Mouse (Mus musculus) R1 (cell line): ENCODE results near the gene Exoc3l4.
A peak's percentile ranks its signal among the peaks of the same experiment; 100 is the strongest.

Source experiments
- DNase-seq: peaks from one replicate; pipeline ENCODE4 v3.0.0-alpha.2; 2018; ENCODE audit warnings: low read depth, low spot score

Exoc3l4 gene

GRCm38 (mm10) chr12:111416921-111417779 lies at the start of gene Exoc3l4:
Gene Exoc3l4 (plus strand): TSS chr12:111417017.
- peak; percentile 37 for DNase-seq

- peak; percentile 41 for DNase-seq
These were observed 49.8 kb upstream of the Exoc3l4 start for GRCm38 (mm10) chr12:111367065-111367464.

DNA sequence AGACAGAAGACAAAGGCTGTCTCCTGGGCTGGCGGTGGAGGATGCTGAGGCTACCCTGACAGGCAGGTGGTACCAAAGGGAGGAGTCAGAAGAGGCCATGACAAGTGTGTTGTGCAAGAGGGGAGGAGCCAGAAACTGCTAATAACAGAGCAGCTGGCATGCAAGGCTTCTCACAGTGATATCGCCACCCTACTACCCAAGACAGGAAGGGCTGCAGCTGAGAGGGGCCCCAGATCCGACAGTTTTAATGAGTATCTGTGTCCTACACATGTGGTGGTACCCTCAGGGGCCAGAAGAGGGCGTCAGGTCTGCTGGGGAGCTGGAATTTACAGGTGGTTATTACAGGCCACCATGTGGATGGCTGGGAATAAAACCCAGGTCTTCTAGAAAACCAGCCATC lies 46.6 kb upstream of the Exoc3l4 start:
- peak; percentile 80 for DNase-seq

DNA sequence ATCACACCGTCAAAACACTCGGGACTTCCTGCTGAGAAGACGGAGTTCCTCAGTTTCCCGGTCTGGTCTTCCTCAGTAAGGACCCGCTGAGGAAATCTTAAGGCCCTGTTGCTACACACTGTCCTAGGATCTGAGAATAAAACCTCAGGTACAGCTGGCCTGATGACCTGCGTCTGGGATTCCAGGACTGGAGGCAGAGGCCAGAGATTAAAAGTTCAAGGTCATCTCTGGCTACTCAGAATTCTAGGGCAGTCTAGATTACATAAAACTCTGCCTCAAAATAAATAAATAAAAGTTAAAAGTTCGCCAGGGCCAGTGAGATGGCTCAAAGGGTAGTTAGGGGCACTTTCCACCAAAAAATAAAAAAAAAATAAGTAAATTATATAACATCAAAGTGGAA lies 44.9 kb upstream of the Exoc3l4 start:
- no peak for DNase-seq

- no peak for DNase-seq
These were observed 43.4 kb upstream of the Exoc3l4 start for GRCm38 (mm10) chr12:111373411-111373810.

GRCm38 (mm10) chr12:111374727-111375126 lies 42.1 kb upstream of the Exoc3l4 start:
- no peak for DNase-seq

DNA sequence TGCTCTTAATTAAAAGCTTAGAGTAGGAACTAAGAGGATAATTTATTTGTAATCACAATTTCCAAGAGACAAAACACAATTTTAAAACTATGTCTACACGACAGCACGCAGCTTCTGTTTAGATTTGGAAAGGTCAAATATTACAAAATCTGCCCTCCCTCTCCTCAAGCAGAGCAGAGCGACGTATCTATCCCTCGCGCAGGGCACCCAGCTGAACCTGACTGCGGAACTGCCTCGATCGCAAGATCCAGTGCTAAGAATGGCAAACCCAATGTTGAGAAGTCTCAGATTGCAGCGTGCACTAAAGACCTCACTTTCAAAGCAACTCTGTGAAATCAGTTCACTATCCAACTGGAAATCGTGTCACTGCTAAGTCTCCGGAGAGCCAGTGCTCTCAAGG lies 41.3 kb upstream of the Exoc3l4 start:
- DNase-seq, result no peak

- DNase-seq, result no peak
These were observed 40.8 kb upstream of the Exoc3l4 start for GRCm38 (mm10) chr12:111376053-111376452.

- peak; percentile 45 for DNase-seq
These were observed 39.9 kb upstream of the Exoc3l4 start for GRCm38 (mm10) chr12:111376826-111377331.

- DNase-seq, result peak; percentile 88
These were observed 39.3 kb upstream of the Exoc3l4 start, which contains the start of gene Cdc42bpb for GRCm38 (mm10) chr12:111377376-111377973. Gene Cdc42bpb (minus strand): TSS chr12:111377718.

- DNase-seq, result peak; percentile 76
These were observed 38.8 kb upstream of the Exoc3l4 start for GRCm38 (mm10) chr12:111377986-111378490.

DNA sequence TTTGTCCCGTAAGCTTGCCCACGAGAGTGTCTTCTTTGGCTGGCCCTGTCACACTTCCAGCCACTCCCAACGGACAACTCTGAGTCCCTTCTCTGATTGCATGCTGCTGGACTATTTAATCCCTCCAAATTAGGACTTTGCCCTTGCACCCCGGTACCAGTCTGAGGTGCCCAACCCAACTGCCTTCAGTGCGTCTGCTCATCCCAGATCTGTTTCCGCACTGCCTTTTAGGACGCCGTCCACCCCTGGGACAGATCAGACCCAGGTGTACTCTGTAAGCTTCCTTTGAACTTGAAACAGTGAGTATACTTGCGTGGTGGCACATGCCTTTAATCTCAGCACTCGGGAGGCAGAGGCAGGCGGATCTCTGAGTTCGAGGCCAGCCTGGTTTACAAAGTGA lies 38.0 kb upstream of the Exoc3l4 start:
- DNase-seq, result no peak

DNA sequence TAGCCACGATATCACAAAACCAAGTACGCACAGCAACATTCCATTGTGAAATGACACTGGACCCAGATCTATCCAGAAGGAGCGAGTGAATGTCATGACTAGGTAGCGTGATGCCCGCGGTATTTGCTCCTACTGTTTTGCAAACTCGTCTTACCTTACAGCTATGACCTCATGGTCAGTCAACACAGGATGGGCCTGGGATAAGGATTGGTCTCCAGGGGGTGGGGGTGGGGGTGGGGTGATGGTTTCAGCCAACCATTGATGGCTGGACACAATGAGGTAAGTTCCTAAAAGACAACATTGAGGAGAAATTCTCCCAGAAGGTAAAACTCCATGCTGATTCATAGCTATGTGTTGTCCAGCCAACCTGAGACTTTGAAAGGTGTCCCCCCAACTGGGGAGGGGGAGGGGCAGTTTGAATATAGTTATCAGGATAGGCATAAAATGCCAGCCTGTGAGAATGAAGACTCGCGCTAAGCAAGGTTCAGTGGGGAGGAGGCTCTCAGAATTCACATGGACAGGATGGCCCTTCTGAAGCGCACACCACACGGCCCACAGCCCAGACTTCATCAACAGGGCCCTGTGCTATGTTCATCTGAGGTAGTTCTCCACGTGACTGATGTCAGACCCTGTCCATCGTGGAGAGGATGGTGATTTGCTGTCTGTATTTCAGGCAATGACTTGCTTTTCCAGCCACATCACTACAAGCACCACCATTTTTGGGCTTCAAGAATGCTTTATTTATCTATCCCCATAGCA lies 30.8 kb upstream of the Exoc3l4 start:
- DNase-seq, result no peak

GRCm38 (mm10) chr12:111386642-111387120 lies 30.1 kb upstream of the Exoc3l4 start:
- no peak for DNase-seq

DNA sequence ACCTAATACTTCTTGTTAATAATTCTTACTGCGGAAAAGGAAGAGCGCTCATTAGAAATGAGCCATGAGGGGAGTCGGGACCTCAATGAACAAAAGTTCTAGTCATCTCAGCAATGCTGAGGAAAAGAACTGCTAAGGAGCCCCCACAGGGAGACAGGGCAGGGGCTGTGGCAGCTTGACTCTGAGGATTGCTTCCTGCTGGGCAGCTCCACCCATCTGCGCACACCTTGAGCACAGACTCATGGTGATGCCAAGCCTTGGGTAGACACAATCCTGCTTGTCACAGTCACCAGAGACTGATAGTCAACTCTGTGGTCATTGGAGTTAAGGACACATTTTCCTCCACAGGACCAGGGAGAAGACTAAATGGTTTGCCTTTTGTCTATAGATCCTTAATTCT lies 29.7 kb upstream of the Exoc3l4 start:
- DNase-seq, result no peak

- DNase-seq, result no peak
These were observed 22.8 kb upstream of the Exoc3l4 start for GRCm38 (mm10) chr12:111394008-111394407.

- no peak for DNase-seq
These were observed 19.8 kb upstream of the Exoc3l4 start for GRCm38 (mm10) chr12:111396997-111397396.

DNA sequence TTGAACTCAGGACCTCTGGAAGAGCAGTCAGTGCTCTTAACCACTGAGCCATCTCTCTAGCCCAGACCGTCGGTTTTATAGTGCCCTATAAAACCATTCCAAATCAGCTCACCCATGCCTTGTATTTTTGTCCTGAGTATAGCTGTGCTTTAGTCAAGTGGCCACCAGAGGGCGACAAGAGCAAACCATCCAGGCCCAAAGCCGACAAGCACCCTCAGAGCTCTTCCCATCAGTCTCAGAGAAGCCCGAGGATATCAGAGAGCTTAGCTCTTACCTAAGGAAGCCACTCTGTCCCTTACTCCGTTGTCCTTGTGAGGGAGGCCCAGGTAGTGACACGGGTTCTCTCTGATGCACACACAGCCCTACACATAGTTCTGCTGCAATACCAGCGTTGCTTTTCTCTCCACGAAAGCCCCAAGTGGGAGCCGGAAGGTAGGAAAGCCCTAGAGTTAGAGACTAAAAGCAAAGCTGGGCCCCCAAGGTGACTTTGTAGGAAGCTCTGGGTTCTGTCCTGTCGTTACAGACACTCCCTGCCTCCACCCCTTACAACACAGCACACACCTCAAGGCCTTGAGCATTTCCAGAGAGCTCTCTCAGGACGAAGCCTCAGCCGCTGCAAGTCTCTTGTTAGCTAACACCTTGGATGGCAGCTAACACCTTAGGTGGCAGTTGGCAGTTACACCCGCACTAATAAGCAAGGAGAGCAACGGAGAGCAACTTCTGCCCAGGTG lies 15.2 kb upstream of the Exoc3l4 start:
- peak; percentile 80 for DNase-seq

- DNase-seq, result peak; percentile 74
These were observed 11.9 kb upstream of the Exoc3l4 start for GRCm38 (mm10) chr12:111404880-111405279.

- no peak for DNase-seq
These were observed 10.2 kb upstream of the Exoc3l4 start, which contains the start of gene Lbhd2 for GRCm38 (mm10) chr12:111406622-111407021. Gene Lbhd2 (plus strand): TSS chr12:111406809.

GRCm38 (mm10) chr12:111409583-111409982 lies 7.2 kb upstream of the Exoc3l4 start:
- peak; percentile 14 for DNase-seq
